Mouse (Mus musculus) ES-Bruce4 (cell line): ENCODE results near the gene Aktip.

Experiments
- CTCF ChIP-seq: IDR thresholded peaks from one replicate; pipeline ENCODE4 v1.8.1; 2011; ENCODE audit warnings: low read depth, low read length
- EP300 ChIP-seq: IDR thresholded peaks from 2 replicates; pipeline ENCODE4 v1.6.1; 2011; ENCODE audit warnings: low read depth, low read length; ENCODE audit not compliant: insufficient read depth
- POLR2A ChIP-seq: IDR thresholded peaks from one replicate; pipeline ENCODE4 v1.8.1; 2011; ENCODE audit warnings: low read length; ENCODE audit not compliant: insufficient read depth

GRCm38 (mm10) chr8:91134070-91134475 lies 65.7 kb downstream of the Aktip start:
- no peak for TF ChIP-seq EP300
- peak; percentile 73 for TF ChIP-seq POLR2A
- TF ChIP-seq CTCF = no peak
